Mouse (Mus musculus) stomach, postnatal 0 days (tissue): ENCODE data around the gene Eid1. TPM values are rescaled to one million over a fixed set of nuclear protein-coding genes. Genes with fewer than 3 reads are reported as not detected.

Experiments
- ATAC-seq: fragments of 200-750 bp; cut with Nextera tagmentation; 2 replicates; pipeline ENCODE4 v1.8.0; 2017; ENCODE audit not compliant: low FRiP score, low TSS enrichment
- DNase-seq: peaks from one replicate; pipeline ENCODE4 v3.0.0-alpha.2; 2016; ENCODE audit warnings: low spot score
- H3K27ac ChIP-seq: fragments of 300-500 bp; sonication (generic); replicated peaks from 2 replicates; pipeline ENCODE4 v1.5.1; 2014; ENCODE audit warnings: mild to moderate bottlenecking, control low read depth
- H3K27me3 ChIP-seq: fragments of 300-500 bp; sonication (generic); 2 replicates; pipeline ENCODE4 v1.6.1; 2014; ENCODE audit warnings: low read length; ENCODE audit not compliant: control insufficient read depth, insufficient read depth
- H3K36me3 ChIP-seq: fragments of 300-500 bp; sonication (generic); 2 replicates; pipeline ENCODE4 v1.6.1; 2014; ENCODE audit warnings: low read length, mixed read lengths; ENCODE audit not compliant: control insufficient read depth, insufficient read depth
- H3K4me1 ChIP-seq: fragments of 300-500 bp; sonication (generic); replicated peaks from 2 replicates; pipeline ENCODE4 v1.6.1; 2014; ENCODE audit warnings: antibody characterized with exemption; ENCODE audit not compliant: control insufficient read depth, insufficient read depth
- H3K4me2 ChIP-seq: fragments of 300-500 bp; sonication (generic); replicated peaks from 2 replicates; pipeline ENCODE4 v1.6.1; 2014; ENCODE audit warnings: low read depth, mild to moderate bottlenecking, control low read depth, moderate library complexity
- H3K4me3 ChIP-seq: fragments of 300-500 bp; sonication (generic); 2 replicates; pipeline ENCODE4 v1.5.1; 2014; ENCODE audit warnings: low read depth, low read length, control low read depth
- H3K9ac ChIP-seq: fragments of 300-500 bp; sonication (generic); 2 replicates; pipeline ENCODE4 v1.6.1; 2014; ENCODE audit warnings: mild to moderate bottlenecking, low read length, control low read depth, mixed read lengths
- H3K9me3 ChIP-seq: fragments of 300-500 bp; sonication (generic); 2 replicates; pipeline ENCODE4 v1.6.1; 2016; ENCODE audit warnings: low read length; ENCODE audit not compliant: control insufficient read depth
- CTCF ChIP-seq: IDR thresholded peaks from 2 replicates; pipeline ENCODE4 v1.5.1; 2016; ENCODE audit warnings: antibody characterized with exemption, low read depth, mild to moderate bottlenecking, moderate library complexity
- EP300 ChIP-seq: optimal IDR thresholded peaks from 2 replicates; pipeline ENCODE3; 2016; ENCODE audit warnings: antibody characterized with exemption
- WGBS: fragments of 180-500 bp; shearing (Covaris S2); extraction: QIAGEN DNeasy Blood & Tissue Kit; methylation state at CpG from one replicate; pipeline ENCODE4 v1.1.7; 2014; 5-methylcytosine and 5-hydroxymethylcytosine counted together
- polyA plus RNA-seq: library from polyadenylated mRNA; unstranded; fragments of >200 nt; fragmentation: Nextera tagmentation; extraction: Ambion mirVana; gene quantifications from 2 replicates; pipeline ENCODE4 v1.2.1, GENCODE M21; 2015

The Eid1 gene
- polyA plus RNA-seq, 1 experiment from 2014 or later = 97.9 TPM

DNA sequence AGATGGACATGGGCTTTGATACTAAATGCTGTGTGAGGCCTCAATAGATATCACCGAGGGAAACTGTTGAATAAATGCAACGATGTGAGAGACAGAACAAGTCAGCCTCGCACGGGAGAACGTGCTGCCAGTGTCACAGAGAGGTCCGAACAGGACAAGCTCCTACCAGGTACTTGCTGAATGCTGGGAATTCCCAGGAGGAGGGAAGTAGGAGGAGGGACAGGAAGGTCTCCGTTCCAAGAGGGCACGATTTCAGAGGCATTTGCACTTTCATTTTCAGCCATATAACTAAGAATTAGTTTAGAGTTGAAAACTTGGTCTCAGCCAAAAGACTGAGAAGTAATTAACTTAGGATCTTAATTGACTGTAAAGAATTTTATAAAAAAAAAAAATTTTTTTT is 21.3 kb upstream of the Eid1 start:
- H3K9me3 ChIP-seq = no peaks in the 10 kb centered on the region
- H3K36me3 ChIP-seq = no peaks in the 10 kb centered on the region
- no peaks in the 10 kb centered on the region for H3K27me3 ChIP-seq
- DNase-seq (no peak), ATAC-seq (no peak)
- no peak overlapping the region for H3K27ac ChIP-seq
- no peaks in the 10 kb centered on the region for H3K4me1 ChIP-seq
- no peak for TF ChIP-seq EP300
- no peak for TF ChIP-seq CTCF
- H3K4me2 ChIP-seq = no peak overlapping the region
- no peak overlapping the region for H3K9ac ChIP-seq
- H3K4me3 ChIP-seq = no peak overlapping the region
- WGBS = 86% methylated on average over 8 of the region's 8 CpGs

GRCm38 (mm10) chr2:125653286-125653685 is 19.6 kb upstream of the Eid1 start:
- H3K9me3 ChIP-seq = no peaks in the 10 kb centered on the region
- TF ChIP-seq CTCF (no peak), EP300 (no peak)
- WGBS = 89% methylated on average over 2 of the region's 2 CpGs
- DNase-seq = no peak
- no peaks in the 10 kb centered on the region for H3K27me3 ChIP-seq
- H3K27ac ChIP-seq = no peak overlapping the region
- no peak overlapping the region for H3K9ac ChIP-seq
- H3K4me2 ChIP-seq = no peak overlapping the region
- H3K36me3 ChIP-seq = no peaks in the 10 kb centered on the region
- no peak for ATAC-seq
- H3K4me1 ChIP-seq = no peaks in the 10 kb centered on the region
- no peak overlapping the region for H3K4me3 ChIP-seq

GRCm38 (mm10) chr2:125655391-125655790 is 17.5 kb upstream of the Eid1 start:
- Histone ChIP-seq H3K9me3 (no peaks in the 10 kb centered on the region), H3K27ac (no peak overlapping the region), H3K9ac (no peak overlapping the region), H3K27me3 (no peaks in the 10 kb centered on the region), H3K4me3 (no peak overlapping the region), H3K4me1 (no peaks in the 10 kb centered on the region), H3K36me3 (no peaks in the 10 kb centered on the region), H3K4me2 (no peak overlapping the region)
- ATAC-seq (no peak), DNase-seq (no peak)
- TF ChIP-seq EP300 (no peak), CTCF (no peak)
- WGBS = 90% methylated on average over 9 of the region's 9 CpGs

DNA sequence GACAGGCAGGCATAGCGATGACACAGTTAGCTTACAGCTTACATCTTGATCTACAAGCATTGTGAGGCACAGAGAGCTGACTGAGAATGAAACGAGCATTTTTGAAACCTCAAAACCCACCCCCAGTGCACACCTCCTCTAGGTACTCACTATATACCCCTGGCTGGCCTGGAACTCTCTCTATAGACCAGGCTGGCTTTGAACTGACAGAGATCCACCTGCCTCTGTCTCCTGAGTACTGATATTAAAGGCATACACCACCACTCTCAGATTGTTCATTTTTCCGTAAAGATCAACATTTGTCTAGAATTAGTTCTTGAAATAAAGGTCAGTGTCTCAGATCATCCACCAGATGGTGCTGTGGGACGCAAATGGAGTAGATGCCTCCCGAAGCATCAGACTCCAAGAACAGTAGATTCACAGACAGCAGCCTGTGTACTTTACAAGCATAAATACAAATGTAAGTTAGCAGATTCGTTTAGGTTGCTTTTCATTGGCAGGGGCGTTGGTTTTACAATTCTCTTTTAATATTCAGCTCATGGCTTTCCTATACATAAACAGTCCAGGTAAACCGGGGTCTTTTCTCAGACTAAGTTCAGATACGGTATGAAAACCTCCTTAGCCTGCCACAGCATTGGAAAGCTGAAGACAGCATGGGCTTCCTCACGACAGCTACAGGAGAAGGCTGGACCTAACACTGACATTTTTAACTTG is 12.9 kb upstream of the Eid1 start:
- TF ChIP-seq CTCF (peak; percentile 97), EP300 (no peak)
- Histone ChIP-seq H3K27me3 (no peaks in the 10 kb centered on the region), H3K27ac (no peak overlapping the region), H3K4me1 (no peaks in the 10 kb centered on the region), H3K9ac (peak overlapping the region; percentile 31), H3K4me3 (peak overlapping the region; percentile 28), H3K9me3 (no peaks in the 10 kb centered on the region), H3K36me3 (no peaks in the 10 kb centered on the region), H3K4me2 (peak overlapping the region; percentile 55)
- WGBS = 13% methylated on average over 10 of the region's 10 CpGs
- ATAC-seq (peak; percentile 70), DNase-seq (peak; percentile 62)

DNA sequence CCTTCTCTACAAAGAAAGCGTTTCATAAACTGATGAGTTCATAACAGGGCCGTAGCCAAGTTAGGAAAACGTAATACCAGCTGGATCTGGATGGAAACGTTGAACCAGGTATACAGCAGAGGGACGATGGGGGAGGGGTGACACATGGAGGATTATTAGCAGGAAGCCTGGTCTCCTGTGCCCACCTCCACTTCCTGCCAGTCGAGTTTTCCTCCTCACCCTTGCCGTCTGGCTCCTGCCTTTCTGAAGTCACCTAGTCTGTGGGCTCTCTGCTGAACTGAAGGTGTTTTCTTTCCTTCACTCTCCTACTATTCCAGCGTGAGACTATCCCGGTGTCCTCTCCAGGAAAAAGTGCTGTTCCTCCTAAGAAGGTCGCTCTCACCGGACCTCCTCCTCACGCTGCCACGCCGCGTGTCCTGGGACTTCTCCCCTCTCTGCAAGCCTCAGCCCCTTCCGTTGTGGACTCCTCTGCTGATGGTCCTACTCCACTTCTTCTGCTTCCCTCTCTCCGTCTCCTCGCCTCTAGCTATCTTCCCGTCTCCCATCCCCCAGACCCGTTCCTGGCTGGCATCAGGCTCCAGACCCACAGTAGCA is 12.3 kb upstream of the Eid1 start:
- Histone ChIP-seq H3K9ac (peak overlapping the region; percentile 31), H3K4me3 (peak overlapping the region; percentile 28), H3K4me1 (no peaks in the 10 kb centered on the region), H3K27me3 (no peaks in the 10 kb centered on the region), H3K27ac (no peak overlapping the region), H3K9me3 (no peaks in the 10 kb centered on the region), H3K36me3 (no peaks in the 10 kb centered on the region), H3K4me2 (peak overlapping the region; percentile 55)
- peak; percentile 30 for DNase-seq
- TF ChIP-seq EP300 (no peak), CTCF (no peak)
- peak; percentile 45; the same call in 1 of the 2 replicates for ATAC-seq
- WGBS = 31% methylated on average over 20 of the region's 20 CpGs

GRCm38 (mm10) chr2:125661156-125661555 is 11.7 kb upstream of the Eid1 start:
- H3K9ac ChIP-seq = no peak overlapping the region
- H3K27ac ChIP-seq = no peak overlapping the region

More at GRCm38 (mm10) chr2:125661156-125661555, 11.7 kb upstream of the Eid1 start:
- Histone ChIP-seq H3K9me3 (no peaks in the 10 kb centered on the region), H3K4me3 (no peak overlapping the region), H3K27me3 (no peaks in the 10 kb centered on the region), H3K4me2 (peak overlapping the region; percentile 55; the same call in 1 of the 2 replicates), H3K4me1 (no peaks in the 10 kb centered on the region), H3K36me3 (no peaks in the 10 kb centered on the region)
- no peak for TF ChIP-seq EP300
- TF ChIP-seq CTCF = no peak
- DNase-seq (no peak), ATAC-seq (no peak)
- WGBS = 60% methylated on average over 4 of the region's 4 CpGs
